Mouse (Mus musculus) CH12.LX (cell line): ENCODE results near the gene Dtd1. TPM values are rescaled to one million over a fixed set of nuclear protein-coding genes. Genes with fewer than 3 reads are reported as not detected.

Experiments
- DNase-seq: peaks from one replicate; pipeline ENCODE4 v3.0.0-alpha.2; 2013; ENCODE audit errors: extremely low read depth
- H3K27ac ChIP-seq: 2 replicates; pipeline ENCODE4 v1.5.1; 2012; ENCODE audit warnings: low read depth, mild to moderate bottlenecking, control low read depth, moderate library complexity; ENCODE audit not compliant: insufficient read depth
- H3K27me3 ChIP-seq: replicated peaks from 2 replicates; pipeline ENCODE3; 2012; ENCODE audit warnings: inconsistent platforms
- H3K36me3 ChIP-seq, 2 experiments: replicated peaks in 1 of 2; 2 replicates each; pipeline versions ENCODE3 to v1.6.1; 2012; ENCODE audit warnings: inconsistent platforms in 1 of 2, low read length in 1 of 2, mild to moderate bottlenecking in 1 of 2, mixed read lengths in 1 of 2, moderate library complexity in 1 of 2; ENCODE audit not compliant: control insufficient read depth in 1 of 2, insufficient read depth in 1 of 2
- H3K4me1 ChIP-seq, 2 experiments: 2 replicates each; pipeline ENCODE4 v1.6.1; 2012; ENCODE audit warnings: inconsistent platforms in 1 of 2, moderate library complexity in 1 of 2; ENCODE audit not compliant: insufficient read depth in 2 of 2, control insufficient read depth in 1 of 2
- H3K4me2 ChIP-seq: 2 replicates; pipeline ENCODE4 v1.6.1; 2012; ENCODE audit warnings: low read depth, mild to moderate bottlenecking, control low read depth; ENCODE audit not compliant: poor library complexity, insufficient read depth, severe bottlenecking
- H3K4me3 ChIP-seq, 3 experiments: fragments of 150-350 bp in 1 of 3; sonication (generic) in 1 of 3; replicated peaks in 1 of 3; 2 replicates each; pipeline versions ENCODE3 to v1.5.1; 2011 to 2012; ENCODE audit warnings: low read depth in 2 of 3, low read length in 2 of 3, mild to moderate bottlenecking in 2 of 3, moderate library complexity in 2 of 3, control low read depth in 1 of 3, improper control_type of control experiment in 1 of 3, inconsistent platforms in 1 of 3, mixed read lengths in 1 of 3; ENCODE audit not compliant: poor library complexity in 1 of 3
- H3K79me2 ChIP-seq: replicated peaks from 2 replicates; pipeline ENCODE4 v1.6.1; 2012; ENCODE audit warnings: mild to moderate bottlenecking, moderate library complexity; ENCODE audit not compliant: control insufficient read depth, poor library complexity, insufficient read depth, severe bottlenecking; ENCODE audit errors: extremely low read depth
- H3K9ac ChIP-seq: 2 replicates; pipeline ENCODE4 v1.6.1; 2012; ENCODE audit warnings: low read depth, mild to moderate bottlenecking, control low read depth, moderate library complexity; ENCODE audit not compliant: insufficient read depth
- H3K9me3 ChIP-seq: replicated peaks from 2 replicates; pipeline ENCODE3; 2012; ENCODE audit warnings: low read length, inconsistent platforms, mixed read lengths
- BHLHE40 ChIP-seq: IDR thresholded peaks from 2 replicates; pipeline ENCODE4 v1.6.1; 2011; ENCODE audit warnings: mild to moderate bottlenecking, low read depth, low read length, improper control_type of control experiment
- CHD1 ChIP-seq: IDR thresholded peaks from 2 replicates; pipeline ENCODE4 v1.6.1; 2012; ENCODE audit warnings: low read depth, low read length, improper control_type of control experiment, inconsistent platforms
- CHD2 ChIP-seq: IDR thresholded peaks from 2 replicates; pipeline ENCODE4 v1.6.1; 2011; ENCODE audit warnings: low read length, improper control_type of control experiment
- CTCF ChIP-seq, 2 experiments: IDR thresholded peaks in 1 of 2; conservative IDR thresholded peaks in 1 of 2; 2 replicates each; pipeline ENCODE4 v1.5.1; 2011 to 2012; ENCODE audit warnings: low read depth in 2 of 2, low read length in 2 of 2, improper control_type of control experiment in 1 of 2, inconsistent platforms in 1 of 2, mild to moderate bottlenecking in 1 of 2, moderate library complexity in 1 of 2
- E2F4 ChIP-seq: IDR thresholded peaks from 2 replicates; pipeline ENCODE4 v1.6.1; 2011; ENCODE audit warnings: low read depth, low read length, improper control_type of control experiment; ENCODE audit not compliant: insufficient replicate concordance
- EP300 ChIP-seq: IDR thresholded peaks from 2 replicates; pipeline ENCODE4 v1.6.1; 2011; ENCODE audit warnings: low read length, improper control_type of control experiment
- ETS1 ChIP-seq: conservative IDR thresholded peaks from 2 replicates; pipeline ENCODE4 v1.6.1; 2012; ENCODE audit warnings: low read depth, mild to moderate bottlenecking, inconsistent platforms, low read length, improper control_type of control experiment, moderate library complexity
- JUN ChIP-seq: IDR thresholded peaks from 2 replicates; pipeline ENCODE4 v1.6.1; 2011; ENCODE audit warnings: low read depth, mild to moderate bottlenecking, low read length, improper control_type of control experiment, moderate library complexity; ENCODE audit not compliant: insufficient read depth
- JUND ChIP-seq: conservative IDR thresholded peaks from 2 replicates; pipeline ENCODE4 v1.6.1; 2011; ENCODE audit warnings: low read depth, low read length, improper control_type of control experiment
- MAZ ChIP-seq: IDR thresholded peaks from 2 replicates; pipeline ENCODE4 v1.6.1; 2012; ENCODE audit warnings: low read depth, mild to moderate bottlenecking, inconsistent platforms, low read length, improper control_type of control experiment, moderate library complexity
- MXI1 ChIP-seq: IDR thresholded peaks from 2 replicates; pipeline ENCODE4 v1.6.1; 2011; ENCODE audit warnings: mild to moderate bottlenecking, low read depth, low read length, improper control_type of control experiment
- MYC ChIP-seq: IDR thresholded peaks from 2 replicates; pipeline ENCODE4 v1.6.1; 2011; ENCODE audit warnings: low read depth, mild to moderate bottlenecking, improper control_type of control experiment, low read length
- NELFE ChIP-seq: IDR thresholded peaks from 2 replicates; pipeline ENCODE4 v1.6.1; 2011; ENCODE audit warnings: low read depth, low read length, improper control_type of control experiment
- NRF1 ChIP-seq: IDR thresholded peaks from 2 replicates; pipeline ENCODE4 v1.6.1; 2014; ENCODE audit warnings: low read depth, mild to moderate bottlenecking, inconsistent platforms, low read length, improper control_type of control experiment, moderate library complexity
- POLR2A ChIP-seq: IDR thresholded peaks from 2 replicates; pipeline ENCODE4 v1.6.1; 2011; ENCODE audit warnings: low read depth, mild to moderate bottlenecking, improper control_type of control experiment, low read length
- POLR2AphosphoS2 ChIP-seq: IDR thresholded peaks from 2 replicates; pipeline ENCODE4 v1.6.1; 2011; ENCODE audit warnings: low read depth, low read length, improper control_type of control experiment
- RAD21 ChIP-seq: IDR thresholded peaks from 2 replicates; pipeline ENCODE4 v1.6.1; 2011; ENCODE audit warnings: low read depth, mild to moderate bottlenecking, low read length, improper control_type of control experiment, moderate library complexity
- RCOR1 ChIP-seq: conservative IDR thresholded peaks from 2 replicates; pipeline ENCODE4 v1.6.1; 2012; ENCODE audit warnings: low read depth, mild to moderate bottlenecking, inconsistent platforms, low read length, improper control_type of control experiment
- USF1 ChIP-seq: IDR thresholded peaks from 2 replicates; pipeline ENCODE4 v1.6.1; 2014; ENCODE audit warnings: low read depth, mild to moderate bottlenecking, inconsistent platforms, low read length, improper control_type of control experiment
- USF2 ChIP-seq: conservative IDR thresholded peaks from 2 replicates; pipeline ENCODE4 v1.6.1; 2011; ENCODE audit warnings: low read depth, low read length, improper control_type of control experiment
- ZC3H11A ChIP-seq: IDR thresholded peaks from 2 replicates; pipeline ENCODE4 v1.6.1; 2012; ENCODE audit warnings: low read depth, mild to moderate bottlenecking, inconsistent platforms, low read length, improper control_type of control experiment
- ZMIZ1 ChIP-seq: IDR thresholded peaks from 2 replicates; pipeline ENCODE4 v1.6.1; 2012; ENCODE audit warnings: low read depth, mild to moderate bottlenecking, inconsistent platforms, low read length, improper control_type of control experiment
- ZNF384 ChIP-seq: IDR thresholded peaks from 2 replicates; pipeline ENCODE4 v1.6.1; 2012; ENCODE audit warnings: low read depth, low read length, improper control_type of control experiment, inconsistent platforms
- dilution Hi-C: fragments of 300-500 bp; cut with MboI; formaldehyde crosslinking; loops from 2 replicates; pipeline ENCODE4 v1.14.3; 2020; ENCODE audit warnings: low sequenced_read_pairs; ENCODE audit not compliant: extremely low pct_unique_long_range_greater_than_20kb, extremely low pct_ligation_motif_present
- in situ Hi-C: fragments of 300-500 bp; cut with MboI; formaldehyde crosslinking; loops from 3 replicates; pipeline ENCODE4 v1.14.3; 2019; ENCODE audit warnings: low sequenced_read_pairs, low pct_ligation_motif_present, low pct_unique_long_range_greater_than_20kb, mixed read lengths
- polyA plus RNA-seq: library from polyadenylated mRNA; unstranded; fragments of >175 nt; gene quantifications from 2 replicates; pipeline ENCODE4 v1.2.1, GENCODE M21; 2012; ENCODE audit warnings: low read depth; ENCODE audit not compliant: insufficient read length
- total RNA-seq, 2 experiments: library from RNA; depleted of rRNA; stranded (reverse); fragments of 300-350 nt in 1 of 2; fragments of >200 nt in 1 of 2; gene quantifications; 2 replicates each; pipeline ENCODE4 v1.2.3; 2012 to 2014

Gene Dtd1
- total and polyA plus RNA-seq, 3 experiments: 42.7 to 47.8 (median 43.3) TPM

GRCm38 (mm10) chr2:144678779-144679178, 79.1 kb downstream of the Dtd1 start:
- no peak overlapping the region for H3K4me2 ChIP-seq
- no peaks in the 10 kb centered on the region for H3K79me2 ChIP-seq
- H3K36me3 ChIP-seq: peaks cover 4 to 18% of the 10 kb centered on the region in 2 experiments
- H3K4me1 ChIP-seq: peaks cover 0 to 8% of the 10 kb centered on the region in 2 experiments; a peak in 2 of 4 replicates
- no peak overlapping the region for H3K9ac ChIP-seq
- DNase-seq: no peak
- dilution Hi-C loops (no loop called here), in situ Hi-C loops (no loop called here)
- no peak overlapping the region for H3K27ac ChIP-seq
- no peaks in the 10 kb centered on the region for H3K9me3 ChIP-seq
- H3K27me3 ChIP-seq: no peaks in the 10 kb centered on the region
- TF ChIP-seq POLR2AphosphoS2 (no peak), BHLHE40 (no peak), ZC3H11A (no peak), CHD2 (no peak), MXI1 (no peak), EP300 (no peak), ETS1 (no peak), ZNF384 (no peak), RAD21 (no peak), JUN (no peak), POLR2A (no peak), E2F4 (no peak), MYC (no peak), NELFE (no peak)
- no peak overlapping the region for H3K4me3 ChIP-seq

- no peaks in the 10 kb centered on the region for H3K9me3 ChIP-seq
- TF ChIP-seq EP300 (no peak), RAD21 (no peak), ZMIZ1 (no peak), BHLHE40 (no peak), USF2 (no peak), MXI1 (no peak), ETS1 (no peak), MYC (no peak), JUND (no peak), RCOR1 (no peak), CTCF (conservative IDR thresholded peaks at IDR 0.05 in 1 of 2, IDR thresholded peaks at IDR 0.05 in 1 of 2; ENCODE audit: low read depth in 2 of 2, low read length in 2 of 2) (no peak), CHD1 (no peak), POLR2AphosphoS2 (no peak), CHD2 (no peak), MAZ (no peak), USF1 (no peak), NRF1 (no peak)
- H3K4me3 ChIP-seq: no peak overlapping the region
- no peak for DNase-seq
- no peaks in the 10 kb centered on the region for H3K27me3 ChIP-seq
- H3K4me2 ChIP-seq: no peak overlapping the region
- H3K9ac ChIP-seq: no peak overlapping the region
- H3K36me3 ChIP-seq: peaks cover 4 to 18% of the 10 kb centered on the region in 2 experiments
- peaks cover 0 to 8% of the 10 kb centered on the region in 2 experiments; a peak in 2 of 4 replicates for H3K4me1 ChIP-seq
- H3K27ac ChIP-seq: no peak overlapping the region
- in situ Hi-C loops (no loop called here), dilution Hi-C loops (no loop called here)
- no peaks in the 10 kb centered on the region for H3K79me2 ChIP-seq
These were observed 79.7 kb downstream of the Dtd1 start for GRCm38 (mm10) chr2:144679394-144679793.
